Mouse (Mus musculus) spleen, postnatal 10 days (tissue): ENCODE results near the gene Rad51ap2.

ENCODE experiments used
- DNase-seq, 2 experiments: peaks; one replicate each; pipeline ENCODE4 v3.0.0; 2021 to 2022; ENCODE audit warnings: low spot score in 2 of 2

Rad51ap2 gene

GRCm38 (mm10) chr12:11455549-11456194 lies at the start of gene Rad51ap2:
Rad51ap2 (plus strand) TSS chr12:11456079.
- peak; percentile 18 to 65 for DNase-seq

GRCm38 (mm10) chr12:11407679-11408078 lies 48.2 kb upstream of the Rad51ap2 start:
- no peak for DNase-seq

DNA sequence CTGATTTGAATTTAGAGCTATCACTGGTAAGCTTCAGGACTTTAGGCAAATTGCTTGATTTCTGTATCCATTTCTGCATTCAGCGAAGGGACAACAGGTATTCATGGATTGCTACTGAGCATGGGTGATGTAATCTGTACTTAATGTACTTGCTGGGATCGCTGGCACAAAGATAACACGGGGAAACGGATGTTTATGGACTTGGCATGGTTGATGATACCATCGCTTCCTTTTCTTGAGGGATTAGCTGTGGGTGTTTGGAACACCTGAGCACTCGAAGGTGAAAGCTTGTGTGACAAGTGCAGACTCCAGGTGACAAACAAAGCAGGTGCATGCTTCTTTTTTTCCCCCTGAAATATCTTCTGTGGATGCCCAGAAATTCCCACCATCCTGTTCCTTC lies 37.8 kb upstream of the Rad51ap2 start:
- no peak for DNase-seq

GRCm38 (mm10) chr12:11427396-11427795 lies 28.5 kb upstream of the Rad51ap2 start:
- DNase-seq = no peak

DNA sequence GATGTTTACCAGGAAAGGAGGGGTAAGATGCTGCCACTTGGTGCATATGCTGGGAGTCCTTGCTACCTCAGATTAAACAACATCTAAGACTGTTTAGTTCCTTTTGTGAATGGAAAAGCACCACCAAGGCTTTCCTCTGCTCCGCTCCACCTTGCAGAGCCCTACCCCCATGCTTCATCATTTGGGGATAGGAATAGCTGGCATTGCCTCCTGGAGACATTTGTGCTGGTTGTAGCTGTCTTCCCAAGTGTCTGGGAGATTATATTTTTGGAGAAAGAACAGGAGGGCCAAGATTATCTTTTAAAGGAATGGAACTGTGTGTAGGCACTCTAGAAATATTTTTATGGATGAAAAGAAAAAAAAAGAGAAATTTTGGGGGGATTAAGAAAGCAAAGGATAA lies 22.8 kb upstream of the Rad51ap2 start:
- no peak for DNase-seq

DNA sequence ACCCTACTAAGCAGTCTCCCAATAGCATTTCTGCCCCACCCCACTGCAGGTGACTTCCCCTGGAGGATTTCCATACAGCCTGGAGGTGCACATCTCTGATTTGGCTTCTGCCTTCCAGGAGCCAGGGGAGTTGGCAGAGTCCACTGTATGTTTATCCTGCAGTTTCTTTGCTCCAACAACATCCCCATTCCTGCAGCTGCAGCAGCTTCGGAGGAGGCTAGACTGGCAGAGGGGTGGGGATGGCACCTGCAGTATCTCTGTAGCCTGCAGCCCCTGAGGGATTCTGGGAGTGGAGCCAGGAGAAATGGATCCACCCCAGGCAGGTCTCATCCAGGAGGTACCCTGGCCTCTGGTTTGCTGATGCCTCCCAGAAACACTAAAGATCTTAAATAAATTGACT lies 22.2 kb upstream of the Rad51ap2 start:
- DNase-seq = no peak

- no peak for DNase-seq
These were observed 21.4 kb upstream of the Rad51ap2 start for GRCm38 (mm10) chr12:11434446-11434845.

DNA sequence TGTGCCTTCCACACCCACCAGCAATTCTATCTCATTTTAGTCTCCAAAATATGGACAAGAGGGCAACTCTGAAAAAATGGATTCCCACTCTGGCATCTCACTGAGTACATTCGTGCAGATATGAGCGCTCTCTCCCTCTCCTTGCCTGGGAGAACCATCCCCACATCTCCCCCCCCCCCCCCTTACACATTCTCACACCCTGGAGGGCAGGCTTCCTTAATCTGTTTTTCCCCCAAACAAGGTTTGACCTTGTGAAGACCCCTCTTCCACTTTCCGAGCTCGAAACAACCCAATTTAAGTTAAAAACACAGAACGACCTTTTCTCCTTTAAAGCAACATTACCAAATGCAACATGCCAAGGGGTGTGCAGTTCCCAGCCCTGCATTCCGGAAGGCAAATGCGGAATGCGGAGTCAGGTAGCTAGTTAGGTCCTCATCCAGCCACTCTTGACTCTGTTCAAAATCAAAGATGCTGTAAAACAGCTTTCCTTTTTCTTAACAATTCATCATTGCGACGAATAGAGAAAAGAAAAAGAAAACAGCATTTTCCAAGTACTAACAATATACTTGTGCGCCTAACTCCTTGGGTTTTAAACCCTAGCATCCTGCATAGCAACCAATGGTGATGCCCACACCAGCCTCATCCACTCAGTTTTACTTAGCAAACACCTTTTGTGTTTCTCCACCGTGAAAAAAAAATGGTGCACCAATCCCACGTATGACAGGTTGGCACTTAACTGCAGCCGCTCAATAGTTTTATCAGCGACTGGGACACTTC lies 20.4 kb upstream of the Rad51ap2 start:
- no peak for DNase-seq

GRCm38 (mm10) chr12:11436023-11436350 lies 19.9 kb upstream of the Rad51ap2 start:
- no peak for DNase-seq

- no peak for DNase-seq
These were observed 19.2 kb upstream of the Rad51ap2 start, which contains the start of gene Vsnl1 for GRCm38 (mm10) chr12:11436497-11437265. Vsnl1 (minus strand) TSS chr12:11436613.

- peak in 1 of 2 experiments; percentile 65 for DNase-seq
These were observed 18.5 kb upstream of the Rad51ap2 start for GRCm38 (mm10) chr12:11437266-11437906.

- DNase-seq = no peak
These were observed 17.9 kb upstream of the Rad51ap2 start for GRCm38 (mm10) chr12:11437907-11438447.

DNA sequence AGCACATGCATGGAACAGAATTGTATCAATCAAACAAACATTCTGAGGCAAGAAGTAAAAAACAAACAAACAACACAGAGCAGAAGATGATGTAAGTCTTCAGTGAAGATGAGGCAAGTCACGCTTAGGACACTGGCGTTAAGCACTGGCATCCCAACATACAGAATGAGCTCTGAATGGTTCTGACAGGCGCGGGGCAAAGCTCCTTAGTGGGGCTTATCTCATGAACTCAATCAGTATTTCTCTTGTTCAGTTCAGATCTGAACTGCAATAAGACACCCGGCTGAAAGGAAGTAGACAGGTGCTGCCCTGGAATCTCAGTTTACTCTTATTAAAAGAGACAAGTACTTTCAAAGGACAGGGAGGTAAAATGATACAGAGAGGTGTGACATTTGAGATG lies 1.7 kb upstream of the Rad51ap2 start:
- no peak for DNase-seq

GRCm38 (mm10) chr12:11456213-11456612 lies 334 bp downstream of the Rad51ap2 start:
- DNase-seq = no peak

DNA sequence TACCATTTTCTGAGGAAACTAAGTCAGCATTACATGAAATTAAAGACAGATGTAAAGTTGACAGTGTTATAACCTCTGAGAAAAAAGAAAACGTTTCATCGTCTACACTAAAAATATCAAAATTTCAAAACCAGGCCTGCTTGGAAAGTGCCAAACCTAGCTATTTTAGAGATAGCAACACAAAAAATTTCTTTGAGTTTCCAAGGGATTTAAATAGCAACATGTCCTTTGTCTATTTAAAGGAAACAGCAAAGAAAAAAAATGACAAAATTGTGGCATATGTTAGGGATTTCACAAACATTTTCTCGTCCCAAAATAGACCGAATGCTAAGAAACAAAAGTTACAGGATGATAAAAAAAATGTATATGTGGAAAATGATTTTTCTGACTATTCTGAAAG lies 753 bp downstream of the Rad51ap2 start:
- DNase-seq = no peak
